Mouse (Mus musculus): ENCODE measurements around the gene Glis1. TPM values are rescaled to one million over a fixed set of nuclear protein-coding genes. Genes with fewer than 3 reads are reported as not detected.

The Glis1 gene
- 6.8 and 7.8 TPM in 2 replicates for polyA plus RNA-seq (2014; fragmentation: Nextera tagmentation; extraction: Ambion mirVana)

DNA sequence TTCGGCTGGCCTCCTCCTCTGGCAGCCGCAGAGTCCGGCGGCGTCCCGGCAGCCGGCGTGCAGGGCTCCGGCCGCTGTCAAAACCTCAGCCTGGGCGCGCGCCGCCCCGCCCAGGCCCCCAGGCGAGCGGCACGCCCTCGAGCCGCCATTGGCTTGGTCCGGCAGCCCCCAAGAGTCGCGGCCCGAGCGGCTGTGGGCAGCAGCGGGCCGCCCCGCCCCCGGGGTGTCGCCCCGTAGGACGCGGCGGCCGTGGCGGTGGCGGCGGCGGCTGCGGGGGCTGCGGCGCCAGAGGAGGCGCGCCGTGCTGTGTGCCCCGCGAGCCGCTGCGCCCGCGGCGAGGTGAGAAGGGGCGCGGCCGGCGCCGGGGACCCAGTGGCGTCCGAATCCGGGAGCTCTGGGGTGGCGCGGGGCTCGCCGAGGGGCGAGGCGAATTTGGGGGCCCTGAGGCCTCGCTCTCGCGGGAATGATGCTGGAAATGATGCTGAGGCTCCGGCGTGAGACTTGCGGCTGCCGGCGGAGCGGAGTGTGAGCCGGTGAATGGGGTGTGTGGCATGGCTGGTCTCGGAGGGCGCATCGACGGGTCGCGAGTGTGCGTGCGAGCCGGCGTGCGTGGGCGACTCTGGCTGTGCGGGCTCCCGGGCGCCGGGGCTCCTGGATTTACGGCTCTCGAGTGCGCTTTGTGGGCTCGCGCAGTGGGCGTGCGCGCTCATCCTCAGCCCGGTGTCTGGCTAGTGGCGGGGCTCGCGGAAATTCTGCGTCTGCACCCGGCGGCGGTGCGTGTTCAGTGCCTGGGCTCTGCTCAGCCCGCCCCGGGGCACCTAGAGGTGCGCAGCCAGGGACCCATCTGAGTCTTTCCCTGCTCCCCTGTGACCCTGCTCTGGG is at the start of gene Glis1:
Gene Glis1 (plus strand): TSS at position 236 of the 882 bp plus-strand sequence.
- peak within 1 kb of the TSS; percentile 98 for H3K4me2 ChIP-seq (ENCODE audit: low read depth, severe bottlenecking)
- peak within 1 kb of the TSS; percentile 58 for H3K4me3 ChIP-seq (ENCODE audit: low read depth, low read length)
- H3K9me3 ChIP-seq (ENCODE audit: control insufficient read depth, low read length), result no peaks in the 10 kb centered on the region
- WGBS, result under 1% methylated on average over 108 of the region's 112 CpGs
- ATAC-seq (ENCODE audit: insufficient number of reproducible peaks, low FRiP score, low TSS enrichment, low read depth), result peak; percentile 88
- peaks cover 15% of the 10 kb centered on the region for H3K4me1 ChIP-seq (ENCODE audit: control insufficient read depth, insufficient read depth, low read length)
- peak within 1 kb of the TSS; percentile 52 for H3K9ac ChIP-seq (ENCODE audit: low read length)
- no peaks in the 10 kb centered on the region for H3K36me3 ChIP-seq (ENCODE audit: control insufficient read depth, insufficient read depth, low read length)
- DNase-seq (ENCODE audit: low spot score), result peak; percentile 79
- H3K27ac ChIP-seq (replicated peaks; ENCODE audit: low read depth, low read length), result no peak within 1 kb of the TSS
- peaks cover 39% of the 10 kb centered on the region for H3K27me3 ChIP-seq (ENCODE audit: control insufficient read depth, insufficient read depth, low read length)

DNA sequence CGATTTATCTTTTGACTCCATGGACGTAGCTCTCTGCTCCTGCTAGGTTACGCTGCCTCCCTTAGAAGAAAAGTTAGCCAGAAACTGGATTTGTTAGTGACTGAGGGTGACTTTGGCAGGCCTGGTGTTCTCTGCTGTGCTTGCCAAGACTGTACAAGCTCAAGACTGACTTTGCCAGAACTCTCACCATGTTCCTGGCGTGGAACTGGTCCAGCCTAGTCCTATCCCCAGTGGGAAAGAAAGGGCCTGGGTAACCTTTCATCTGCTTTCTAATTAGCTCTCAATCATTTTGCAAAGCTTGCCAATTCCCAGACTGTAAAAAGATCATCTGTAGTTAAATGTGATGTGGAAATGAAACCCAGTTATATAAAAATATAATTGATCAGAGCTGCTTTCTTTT is 47.4 kb upstream of the Glis1 start:
- no peak overlapping the region for H3K27ac ChIP-seq (replicated peaks; ENCODE audit: low read depth, low read length)
- H3K27me3 ChIP-seq (ENCODE audit: control insufficient read depth, insufficient read depth, low read length), result no peaks in the 10 kb centered on the region
- H3K4me1 ChIP-seq (ENCODE audit: control insufficient read depth, insufficient read depth, low read length), result no peaks in the 10 kb centered on the region
- H3K9me3 ChIP-seq (ENCODE audit: control insufficient read depth, low read length), result no peaks in the 10 kb centered on the region
- no peak overlapping the region for H3K4me3 ChIP-seq (ENCODE audit: low read depth, low read length)
- DNase-seq (ENCODE audit: low spot score) (no peak), ATAC-seq (ENCODE audit: insufficient number of reproducible peaks, low FRiP score, low TSS enrichment, low read depth) (no peak)
- H3K9ac ChIP-seq (ENCODE audit: low read length), result no peak overlapping the region
- peaks cover 38% of the 10 kb centered on the region; the same call in 1 of the 2 replicates for H3K36me3 ChIP-seq (ENCODE audit: control insufficient read depth, insufficient read depth, low read length)
- no peak overlapping the region for H3K4me2 ChIP-seq (ENCODE audit: low read depth, severe bottlenecking)
- 92% methylated on average over 4 of the region's 4 CpGs for WGBS

- Histone ChIP-seq H3K36me3 (ENCODE audit: control insufficient read depth, insufficient read depth, low read length) (peaks cover 38% of the 10 kb centered on the region; the same call in 1 of the 2 replicates), H3K9me3 (ENCODE audit: control insufficient read depth, low read length) (no peaks in the 10 kb centered on the region), H3K4me2 (ENCODE audit: low read depth, severe bottlenecking) (no peak overlapping the region), H3K27me3 (ENCODE audit: control insufficient read depth, insufficient read depth, low read length) (no peaks in the 10 kb centered on the region), H3K4me1 (ENCODE audit: control insufficient read depth, insufficient read depth, low read length) (no peaks in the 10 kb centered on the region), H3K27ac (replicated peaks; ENCODE audit: low read depth, low read length) (no peak overlapping the region), H3K4me3 (ENCODE audit: low read depth, low read length) (no peak overlapping the region), H3K9ac (ENCODE audit: low read length) (no peak overlapping the region)
- DNase-seq (ENCODE audit: low spot score), result no peak
- 95% methylated on average over 8 of the region's 8 CpGs for WGBS
- ATAC-seq (ENCODE audit: insufficient number of reproducible peaks, low FRiP score, low TSS enrichment, low read depth), result no peak
Observed at GRCm38 (mm10) chr4:107387465-107387864, 46.9 kb upstream of the Glis1 start.

- no peaks in the 10 kb centered on the region for H3K9me3 ChIP-seq (ENCODE audit: control insufficient read depth, low read length)
- ATAC-seq (ENCODE audit: insufficient number of reproducible peaks, low FRiP score, low TSS enrichment, low read depth) (no peak), DNase-seq (ENCODE audit: low spot score) (no peak)
- H3K9ac ChIP-seq (ENCODE audit: low read length), result no peak overlapping the region
- H3K4me3 ChIP-seq (ENCODE audit: low read depth, low read length), result no peak overlapping the region
- H3K4me2 ChIP-seq (ENCODE audit: low read depth, severe bottlenecking), result no peak overlapping the region
- H3K27ac ChIP-seq (replicated peaks; ENCODE audit: low read depth, low read length), result no peak overlapping the region
- 98% methylated on average over 2 of the region's 2 CpGs for WGBS
- peaks cover 38% of the 10 kb centered on the region; the same call in 1 of the 2 replicates for H3K36me3 ChIP-seq (ENCODE audit: control insufficient read depth, insufficient read depth, low read length)
- no peaks in the 10 kb centered on the region for H3K4me1 ChIP-seq (ENCODE audit: control insufficient read depth, insufficient read depth, low read length)
- no peaks in the 10 kb centered on the region for H3K27me3 ChIP-seq (ENCODE audit: control insufficient read depth, insufficient read depth, low read length)
Observed at GRCm38 (mm10) chr4:107388291-107388690, 46.1 kb upstream of the Glis1 start.

GRCm38 (mm10) chr4:107389345-107389744 is 45.0 kb upstream of the Glis1 start:
- 97% methylated on average over 3 of the region's 3 CpGs for WGBS
- ATAC-seq (ENCODE audit: insufficient number of reproducible peaks, low FRiP score, low TSS enrichment, low read depth) (no peak), DNase-seq (ENCODE audit: low spot score) (no peak)
- no peaks in the 10 kb centered on the region for H3K27me3 ChIP-seq (ENCODE audit: control insufficient read depth, insufficient read depth, low read length)
- no peaks in the 10 kb centered on the region for H3K9me3 ChIP-seq (ENCODE audit: control insufficient read depth, low read length)
- H3K9ac ChIP-seq (ENCODE audit: low read length), result no peak overlapping the region
- H3K4me1 ChIP-seq (ENCODE audit: control insufficient read depth, insufficient read depth, low read length), result no peaks in the 10 kb centered on the region
- no peak overlapping the region for H3K27ac ChIP-seq (replicated peaks; ENCODE audit: low read depth, low read length)
- no peak overlapping the region for H3K4me2 ChIP-seq (ENCODE audit: low read depth, severe bottlenecking)
- peaks cover 35% of the 10 kb centered on the region; the same call in 1 of the 2 replicates for H3K36me3 ChIP-seq (ENCODE audit: control insufficient read depth, insufficient read depth, low read length)
- no peak overlapping the region for H3K4me3 ChIP-seq (ENCODE audit: low read depth, low read length)

GRCm38 (mm10) chr4:107393771-107394170 is 40.6 kb upstream of the Glis1 start:
- ATAC-seq (ENCODE audit: insufficient number of reproducible peaks, low FRiP score, low TSS enrichment, low read depth), result no peak

GRCm38 (mm10) chr4:107420202-107420601 is 14.2 kb upstream of the Glis1 start:
- DNase-seq (ENCODE audit: low spot score) (no peak), ATAC-seq (ENCODE audit: insufficient number of reproducible peaks, low FRiP score, low TSS enrichment, low read depth) (no peak)
- Histone ChIP-seq H3K27ac (replicated peaks; ENCODE audit: low read depth, low read length) (no peak overlapping the region), H3K9ac (ENCODE audit: low read length) (no peak overlapping the region), H3K9me3 (ENCODE audit: control insufficient read depth, low read length) (no peaks in the 10 kb centered on the region), H3K4me1 (ENCODE audit: control insufficient read depth, insufficient read depth, low read length) (0 out of 2 replicates have a peak, but pooled peaks cover 3% of the 10 kb centered on the region), H3K4me3 (ENCODE audit: low read depth, low read length) (no peak overlapping the region), H3K4me2 (ENCODE audit: low read depth, severe bottlenecking) (no peak overlapping the region), H3K36me3 (ENCODE audit: control insufficient read depth, insufficient read depth, low read length) (no peaks in the 10 kb centered on the region), H3K27me3 (ENCODE audit: control insufficient read depth, insufficient read depth, low read length) (no peaks in the 10 kb centered on the region)
- WGBS, result 89% methylated on average over 4 of the region's 4 CpGs

More at GRCm38 (mm10) chr4:107393771-107394170, 40.6 kb upstream of the Glis1 start:
- Histone ChIP-seq H3K9ac (ENCODE audit: low read length) (no peak overlapping the region), H3K4me2 (ENCODE audit: low read depth, severe bottlenecking) (no peak overlapping the region), H3K4me1 (ENCODE audit: control insufficient read depth, insufficient read depth, low read length) (no peaks in the 10 kb centered on the region), H3K36me3 (ENCODE audit: control insufficient read depth, insufficient read depth, low read length) (peaks cover 23% of the 10 kb centered on the region), H3K4me3 (ENCODE audit: low read depth, low read length) (no peak overlapping the region), H3K27me3 (ENCODE audit: control insufficient read depth, insufficient read depth, low read length) (no peaks in the 10 kb centered on the region), H3K27ac (replicated peaks; ENCODE audit: low read depth, low read length) (no peak overlapping the region), H3K9me3 (ENCODE audit: control insufficient read depth, low read length) (no peaks in the 10 kb centered on the region)
- DNase-seq (ENCODE audit: low spot score), result no peak
- WGBS, result 93% methylated on average over 2 of the region's 2 CpGs

- no peaks in the 10 kb centered on the region for H3K9me3 ChIP-seq (ENCODE audit: control insufficient read depth, low read length)
- no peaks in the 10 kb centered on the region for H3K27me3 ChIP-seq (ENCODE audit: control insufficient read depth, insufficient read depth, low read length)
- H3K9ac ChIP-seq (ENCODE audit: low read length), result no peak overlapping the region
- ATAC-seq (ENCODE audit: insufficient number of reproducible peaks, low FRiP score, low TSS enrichment, low read depth), result no peak
- WGBS, result 6% methylated on average over 14 of the region's 14 CpGs
- DNase-seq (ENCODE audit: low spot score), result no peak
- H3K36me3 ChIP-seq (ENCODE audit: control insufficient read depth, insufficient read depth, low read length), result no peaks in the 10 kb centered on the region
- no peak overlapping the region for H3K27ac ChIP-seq (replicated peaks; ENCODE audit: low read depth, low read length)
- H3K4me2 ChIP-seq (ENCODE audit: low read depth, severe bottlenecking), result 0 out of 2 replicates have a peak overlapping the region, but pooled peaks have one; percentile 10
- H3K4me1 ChIP-seq (ENCODE audit: control insufficient read depth, insufficient read depth, low read length), result 0 out of 2 replicates have a peak, but pooled peaks cover 3% of the 10 kb centered on the region
- H3K4me3 ChIP-seq (ENCODE audit: low read depth, low read length), result no peak overlapping the region
Observed at GRCm38 (mm10) chr4:107421711-107422110, 12.7 kb upstream of the Glis1 start.

All from limb, embryonic 11.5 days (tissue).